15 mouse cellular contexts compared by ENCODE assay signal in the genomic region with DNA sequence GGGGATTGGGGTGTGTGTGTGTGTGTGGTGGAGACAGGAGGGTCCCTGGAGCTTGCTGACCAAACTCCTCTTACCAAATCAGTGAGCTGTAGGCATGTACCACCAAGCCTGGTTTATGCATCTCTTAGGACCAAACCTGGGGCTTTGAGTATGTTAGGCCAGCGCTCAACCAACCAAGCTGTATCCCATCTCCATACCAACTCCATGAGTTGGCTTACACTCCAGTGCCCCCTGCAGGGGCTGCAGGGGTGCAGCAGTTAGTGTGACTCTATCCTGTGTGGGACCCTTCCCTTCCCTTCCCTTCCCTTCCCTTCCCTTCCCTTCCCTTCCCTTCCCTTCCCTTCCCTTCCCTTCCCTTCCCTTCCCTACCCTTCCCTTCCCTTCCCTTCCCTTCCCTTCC. TPM values are rescaled to one million over a fixed set of nuclear protein-coding genes. Genes with fewer than 3 reads are reported as not detected.
DNase-seq lines count a peak whose midpoint lies in the region; ATAC-seq and TF ChIP-seq lines count a peak whose summit lies in the region.
"Had no signal": no experiment of that assay in that cellular context is flagged by ENCODE, and none has a peak within 500 bp of the region (broad histone marks: within the 10 kb centered on the region; RNA-seq: fewer than 3 reads in every experiment).

No protein-coding gene starts in this region.

- no peak for ATAC-seq in kidney, postnatal 0 days (replicated peaks; ENCODE audit: low FRiP score, low read depth)

- H3K9me3 ChIP-seq in kidney, postnatal 0 days (replicated peaks; ENCODE audit: low read length) = no peaks in the 10 kb centered on the region
- H3K9me3 ChIP-seq in MEL (replicated peaks; ENCODE audit: insufficient read depth, low read length) = no peaks in the 10 kb centered on the region
- H3K9me3 ChIP-seq: heart, embryonic 10.5 days had no signal

- no peak overlapping the region for H3K27ac ChIP-seq in kidney, postnatal 0 days
- H3K27ac ChIP-seq in spleen, adult 2 months (ENCODE audit: insufficient read depth, low read length) = no peak overlapping the region
- no peak overlapping the region for H3K27ac ChIP-seq in MEL (ENCODE audit: control insufficient read depth, low read depth, low read length)
- H3K27ac ChIP-seq: heart, embryonic 10.5 days; hindbrain, embryonic 12.5 days had no signal

- no peaks in the 10 kb centered on the region for H3K4me1 ChIP-seq in kidney, postnatal 0 days (replicated peaks; ENCODE audit: insufficient read depth, low read length)
- H3K4me1 ChIP-seq in spleen, adult 2 months (ENCODE audit: control insufficient read depth, insufficient read depth, insufficient read length) = no peaks in the 10 kb centered on the region
- H3K4me1 ChIP-seq in MEL (ENCODE audit: control insufficient read depth in 1 of 2, insufficient read depth in 2 of 2, low read length in 2 of 2) = no peaks in the 10 kb centered on the region
- H3K4me1 ChIP-seq: hindbrain, embryonic 12.5 days had no signal

- H3K4me2 ChIP-seq in kidney, postnatal 0 days (ENCODE audit: low read length) = no peak overlapping the region
- H3K4me2 ChIP-seq: hindbrain, embryonic 12.5 days had no signal

- no peak for DNase-seq in kidney, postnatal 0 days (ENCODE audit: low spot score)
- DNase-seq in kidney, postnatal 10 days = no peak
- DNase-seq in spleen, adult 2 months (ENCODE audit: low read depth in 1 of 2, low spot score in 2 of 2) = no peak
- DNase-seq in spleen, postnatal 10 days (ENCODE audit: low spot score in 2 of 2) = no peak
- DNase-seq in MEL (ENCODE audit: low read depth, low spot score) = no peak
- peak; percentile 57 for DNase-seq in naive thymus-derived CD4-positive, alpha-beta T cell, adult 2 months (ENCODE audit: low read depth)
- DNase-seq in right cerebral cortex, postnatal 25 days = no peak
- DNase-seq in left cerebral cortex, postnatal 36 days (ENCODE audit: low spot score in 2 of 2) = no peak
- DNase-seq: cerebellum, adult 9-11 months; kidney, adult 9 months; left cerebral cortex, postnatal 4 days; midbrain, embryonic 14.5 days; right cerebral cortex, adult 18-20 months had no signal

- no peaks in the 10 kb centered on the region for H3K79me2 ChIP-seq in MEL (ENCODE audit: control insufficient read depth, insufficient read depth, low read length, poor library complexity)

- no peak overlapping the region for H3K9ac ChIP-seq in kidney, postnatal 0 days (ENCODE audit: low read depth, low read length)
- H3K9ac ChIP-seq in MEL (ENCODE audit: control insufficient read depth, low read depth, low read length, poor library complexity, severe bottlenecking) = no peak overlapping the region
- H3K9ac ChIP-seq: hindbrain, embryonic 12.5 days had no signal

- no peak for TF ChIP-seq EP300 in MEL (IDR thresholded peaks at IDR 0.05; ENCODE audit: low read depth in 1 of 2, low read length in 2 of 2)

- no peak for TF ChIP-seq POLR2A in spleen, adult 2 months (IDR thresholded peaks at IDR 0.05; ENCODE audit: low read depth, low read length)
- no peak for TF ChIP-seq POLR2A in MEL (IDR thresholded peaks at IDR 0.05; ENCODE audit: control insufficient read depth in 1 of 2, insufficient read depth in 1 of 2, low read depth in 1 of 2, low read length in 2 of 2, poor library complexity in 1 of 2)

- H3K36me3 ChIP-seq in kidney, postnatal 0 days (ENCODE audit: insufficient read depth, low read length) = no peaks in the 10 kb centered on the region
- no peaks in the 10 kb centered on the region for H3K36me3 ChIP-seq in spleen, adult 2 months (ENCODE audit: control insufficient read depth, insufficient read depth, low read length)
- H3K36me3 ChIP-seq in MEL (ENCODE audit: control insufficient read depth in 1 of 2, insufficient read depth in 2 of 2, low read length in 2 of 2) = no peaks in the 10 kb centered on the region
- H3K36me3 ChIP-seq: heart, embryonic 10.5 days; hindbrain, embryonic 12.5 days had no signal

- no peak overlapping the region for H3K4me3 ChIP-seq in kidney, postnatal 0 days (replicated peaks; ENCODE audit: low read depth, low read length)
- H3K4me3 ChIP-seq in spleen, adult 2 months (ENCODE audit: extremely low read depth, insufficient read depth, insufficient read length) = no peak overlapping the region
- H3K4me3 ChIP-seq in MEL (ENCODE audit: control insufficient read depth in 1 of 2, insufficient read depth in 1 of 2, low read depth in 2 of 2, low read length in 2 of 2) = no peak overlapping the region
- H3K4me3 ChIP-seq: heart, embryonic 10.5 days; hindbrain, embryonic 12.5 days had no signal

- H3K27me3 ChIP-seq in kidney, postnatal 0 days (ENCODE audit: insufficient read depth, low read length) = no peaks in the 10 kb centered on the region
- H3K27me3 ChIP-seq in spleen, adult 2 months (ENCODE audit: control insufficient read depth, insufficient read depth, low read length) = no peaks in the 10 kb centered on the region
- no peaks in the 10 kb centered on the region for H3K27me3 ChIP-seq in MEL (ENCODE audit: control insufficient read depth in 1 of 2, insufficient read depth in 2 of 2, low read length in 2 of 2)

- peak; percentile 49; the same call in 1 of the 2 replicates for TF ChIP-seq CTCF in kidney, postnatal 0 days (IDR thresholded peaks at IDR 0.05; ENCODE audit: low read depth)
- TF ChIP-seq CTCF in spleen, adult 2 months (IDR thresholded peaks at IDR 0.05; ENCODE audit: extremely low read depth, insufficient read depth, insufficient read length, insufficient replicate concordance) = peak; percentile 34; the same call in 1 of the 2 replicates
- peak; percentile 39 to 52 (median 44); a peak in 5 of 6 replicates for TF ChIP-seq CTCF in MEL (IDR thresholded peaks at IDR 0.05 in 2 of 3, conservative IDR thresholded peaks at IDR 0.05 in 1 of 3; ENCODE audit: control insufficient read depth in 1 of 3, insufficient read depth in 1 of 3, low read depth in 2 of 3, low read length in 3 of 3, poor library complexity in 1 of 3, severe bottlenecking in 1 of 3)

- 86% methylated on average over 1 of the region's 1 CpGs for WGBS in kidney, postnatal 0 days
- WGBS in spleen, adult 2 months = 82% methylated on average over 1 of the region's 1 CpGs

- TF ChIP-seq RAD21 in MEL (IDR thresholded peaks at IDR 0.05; ENCODE audit: low read depth, low read length) = peak; percentile 26

- intact Hi-C loops in left cerebral cortex, postnatal 36 days (cut with DNase I) = no loop called here

TF ChIP-seq in MEL, 35 proteins besides CTCF, POLR2A, EP300 and RAD21:
- TF ChIP-seq MAZ (IDR thresholded peaks at IDR 0.05; ENCODE audit: low read depth, low read length) (no peak), SMC3 (IDR thresholded peaks at IDR 0.05; ENCODE audit: low read depth, low read length) (peak; percentile 25; the same call in 1 of the 2 replicates), POLR2AphosphoS5 (IDR thresholded peaks at IDR 0.05; ENCODE audit: borderline replicate concordance, low read depth, low read length) (no peak), ZC3H11A (IDR thresholded peaks at IDR 0.05; ENCODE audit: low read depth, low read length) (peak; percentile 30; the same call in 1 of the 2 replicates), MAX (IDR thresholded peaks at IDR 0.05; ENCODE audit: low read length) (no peak)

RNA-seq across cellular contexts. Expression of gene Mlec, which starts 16.6 kb away (rescaled TPM):
- 43.6 and 44.4 TPM in 2 replicates for polyA plus RNA-seq in kidney, postnatal 0 days (2015; fragmentation: Nextera tagmentation; extraction: Ambion mirVana)
- 39.1 and 44.0 TPM in 2 replicates for polyA plus RNA-seq in spleen, adult 2 months (2012; rRNA removed)
- total RNA-seq in MEL (2012; rRNA removed) = 146 and 167 TPM in 2 replicates
- 100 to 1,000 TPM in 1 of 2 experiments, not detected in 1; 156 TPM for polyA plus RNA-seq in MEL (2012; ENCODE audit: insufficient read depth in 1 of 2, insufficient read length in 2 of 2, low read depth in 1 of 2, low replicate concordance in 2 of 2, missing spikeins in 1 of 2)
- 10 to 100 TPM; 68.2 to 91.7 TPM for total RNA-seq in left cerebral cortex, postnatal 36 days (2021)

RNA-seq across cellular contexts. Expression of gene Cabp1, which starts 19.6 kb away (rescaled TPM):
- polyA plus RNA-seq in kidney, postnatal 0 days (2015; fragmentation: Nextera tagmentation; extraction: Ambion mirVana) = 0.87 and 1.2 TPM in 2 replicates
- polyA plus RNA-seq in spleen, adult 2 months (2012; rRNA removed) = 0.72 and 1.5 TPM in 2 replicates
- total RNA-seq in MEL (2012; rRNA removed) = 0.35 and 0.52 TPM in 2 replicates
- 1 to 10 TPM in 1 of 2 experiments, not detected in 1; 1.7 TPM for polyA plus RNA-seq in MEL (2012; ENCODE audit: insufficient read depth in 1 of 2, insufficient read length in 2 of 2, low read depth in 1 of 2, low replicate concordance in 2 of 2, missing spikeins in 1 of 2)
- total RNA-seq in left cerebral cortex, postnatal 36 days (2021) = 100 to 1,000 TPM; 309 to 312 TPM

RNA-seq across cellular contexts. Expression of gene Unc119b, which starts 39.8 kb away (rescaled TPM):
- polyA plus RNA-seq in kidney, postnatal 0 days (2015; fragmentation: Nextera tagmentation; extraction: Ambion mirVana) = 40.8 and 42.7 TPM in 2 replicates
- polyA plus RNA-seq in spleen, adult 2 months (2012; rRNA removed) = 38.7 and 44.4 TPM in 2 replicates
- total RNA-seq in MEL (2012; rRNA removed) = 15.8 and 18.6 TPM in 2 replicates
- 10 to 100 TPM in 1 of 2 experiments, not detected in 1; 25.7 TPM for polyA plus RNA-seq in MEL (2012; ENCODE audit: insufficient read depth in 1 of 2, insufficient read length in 2 of 2, low read depth in 1 of 2, low replicate concordance in 2 of 2, missing spikeins in 1 of 2)
- 10 to 100 TPM; 25.1 to 29.1 TPM for total RNA-seq in left cerebral cortex, postnatal 36 days (2021)

RNA-seq across cellular contexts. Expression of gene Acads, which starts 55.4 kb away (rescaled TPM):
- polyA plus RNA-seq in kidney, postnatal 0 days (2015; fragmentation: Nextera tagmentation; extraction: Ambion mirVana) = 105 and 117 TPM in 2 replicates
- polyA plus RNA-seq in spleen, adult 2 months (2012; rRNA removed) = 30.6 and 33.4 TPM in 2 replicates
- 31.9 and 35.0 TPM in 2 replicates for total RNA-seq in MEL (2012; rRNA removed)
- polyA plus RNA-seq in MEL (2012; ENCODE audit: insufficient read depth in 1 of 2, insufficient read length in 2 of 2, low read depth in 1 of 2, low replicate concordance in 2 of 2, missing spikeins in 1 of 2) = 10 to 100 TPM in 1 of 2 experiments, not detected in 1; 56.5 TPM
- 1 to 10 TPM; 7.5 TPM for total RNA-seq in left cerebral cortex, postnatal 36 days (2021)
